Mouse (Mus musculus): ENCODE data around the gene Idh1. TPM values are rescaled to one million over a fixed set of nuclear protein-coding genes. Genes with fewer than 3 reads are reported as not detected.

Gene Idh1
- polyA plus RNA-seq, 1 experiment from 2014 or later, result 180 TPM

DNA sequence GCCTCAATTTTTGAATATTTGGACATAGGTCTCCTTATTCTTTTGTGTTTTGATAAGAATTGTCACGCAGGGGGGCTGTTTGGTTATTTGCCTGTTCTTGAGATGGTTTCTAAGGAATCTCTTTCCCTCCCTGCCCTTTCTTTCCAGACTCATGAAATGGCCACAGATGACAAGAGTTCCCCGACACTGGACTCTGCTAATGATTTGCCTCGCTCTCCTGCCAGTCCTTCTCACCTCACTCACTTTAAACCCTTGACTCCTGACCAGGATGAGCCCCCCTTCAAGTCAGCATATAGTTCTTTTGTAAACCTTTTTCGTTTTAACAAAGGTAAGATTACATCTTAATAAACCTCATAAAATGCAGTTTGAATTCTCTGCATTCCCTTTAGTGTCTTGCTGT, 3.9 kb upstream of the Idh1 start:
- H3K9me3 ChIP-seq, result no peaks in the 10 kb centered on the region
- 83% methylated on average over 4 of the region's 4 CpGs for WGBS
- no peaks in the 10 kb centered on the region for H3K27me3 ChIP-seq
- no peak overlapping the region for H3K9ac ChIP-seq
- peaks cover 13% of the 10 kb centered on the region for H3K36me3 ChIP-seq
- H3K4me3 ChIP-seq, result no peak overlapping the region
- H3K4me1 ChIP-seq, result peaks cover 13% of the 10 kb centered on the region; the same call in 1 of the 2 replicates
- no peak overlapping the region for H3K4me2 ChIP-seq (replicated peaks)
- no peak overlapping the region for H3K27ac ChIP-seq
- ATAC-seq (ENCODE audit: insufficient number of reproducible peaks, insufficient read depth, low FRiP score, low TSS enrichment), result no peak

GRCm38 (mm10) chr1:65187074-65187430, 752 bp upstream of the Idh1 start:
- H3K27ac ChIP-seq, result no peak overlapping the region
- no peaks in the 10 kb centered on the region for H3K9me3 ChIP-seq
- H3K4me1 ChIP-seq, result peaks cover 13% of the 10 kb centered on the region; the same call in 1 of the 2 replicates
- WGBS, result 0% methylated on average over 6 of the region's 6 CpGs
- peak overlapping the region; percentile 93 for H3K4me3 ChIP-seq
- peaks cover 3% of the 10 kb centered on the region; the same call in 1 of the 2 replicates for H3K36me3 ChIP-seq
- ATAC-seq (ENCODE audit: insufficient number of reproducible peaks, insufficient read depth, low FRiP score, low TSS enrichment), result no peak
- H3K4me2 ChIP-seq (replicated peaks), result peak overlapping the region; percentile 79
- H3K27me3 ChIP-seq, result no peaks in the 10 kb centered on the region
- peak overlapping the region; percentile 87 for H3K9ac ChIP-seq

DNA sequence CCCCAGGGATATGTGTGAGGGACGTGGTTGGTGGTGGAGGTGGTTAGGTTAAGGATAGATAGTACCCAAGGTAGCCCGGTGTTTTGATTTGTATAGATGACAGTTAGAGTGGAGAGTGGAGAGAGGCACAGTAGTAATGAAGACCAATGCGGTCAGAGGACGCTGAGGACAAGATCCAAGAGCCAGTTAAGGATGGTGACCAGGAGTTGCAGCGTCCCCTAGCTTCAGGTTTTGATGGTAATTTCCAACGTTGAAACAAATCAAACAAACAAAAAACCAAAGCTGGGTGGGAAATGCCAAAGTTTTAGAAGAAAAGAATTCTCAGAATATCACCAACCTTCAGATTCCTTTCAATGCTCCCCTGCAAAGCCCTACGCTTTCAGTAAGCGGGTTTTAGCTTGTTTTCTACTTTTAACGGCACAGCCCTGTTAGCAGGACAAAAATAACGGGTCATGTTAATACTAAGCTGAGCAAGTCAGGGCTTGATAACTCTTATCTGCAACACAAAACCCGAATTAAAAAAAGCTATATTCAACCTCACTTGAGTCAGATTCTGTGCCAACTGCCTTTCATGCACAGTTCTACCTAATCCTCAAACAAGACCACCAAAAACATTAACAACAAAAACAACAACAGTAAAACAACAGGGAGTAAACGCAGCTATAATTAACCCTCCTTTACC, 635 bp downstream of the Idh1 start:
- peak; percentile 23; the same call in 1 of the 2 replicates for ATAC-seq (ENCODE audit: insufficient number of reproducible peaks, insufficient read depth, low FRiP score, low TSS enrichment)
- peak overlapping the region; percentile 93 for H3K4me3 ChIP-seq

DNA sequence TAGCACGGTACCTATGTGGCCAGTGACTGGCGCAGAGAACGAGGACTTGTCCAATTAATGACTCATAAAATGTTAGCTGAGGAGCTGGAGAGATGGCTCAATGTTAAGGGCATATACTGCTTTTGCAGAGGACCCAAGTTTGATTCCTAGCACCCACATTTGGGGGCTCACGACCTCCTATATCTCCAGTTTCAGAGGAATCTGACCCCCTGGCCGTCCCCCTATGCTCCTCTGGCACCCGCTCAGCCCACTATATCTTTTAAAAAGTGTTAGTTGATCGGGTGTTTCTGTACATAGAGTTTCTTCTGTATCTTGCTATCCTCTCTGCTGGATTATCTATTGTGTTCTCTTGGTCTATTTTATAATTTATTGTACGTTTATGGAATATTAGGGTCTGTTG, 1.3 kb downstream of the Idh1 start:
- Histone ChIP-seq H3K36me3 (no peaks in the 10 kb centered on the region), H3K27ac (no peak overlapping the region), H3K4me3 (no peak overlapping the region), H3K4me1 (peaks cover 13% of the 10 kb centered on the region; the same call in 1 of the 2 replicates), H3K9me3 (no peaks in the 10 kb centered on the region), H3K4me2 (replicated peaks) (no peak overlapping the region), H3K9ac (no peak overlapping the region), H3K27me3 (no peaks in the 10 kb centered on the region)
- ATAC-seq (ENCODE audit: insufficient number of reproducible peaks, insufficient read depth, low FRiP score, low TSS enrichment), result no peak
- WGBS, result 87% methylated on average over 8 of the region's 8 CpGs

More for the DNA sequence above, 635 bp downstream of the Idh1 start:
- peak overlapping the region; percentile 79 for H3K4me2 ChIP-seq (replicated peaks)
- WGBS, result 28% methylated on average over 12 of the region's 12 CpGs
- H3K27me3 ChIP-seq, result no peaks in the 10 kb centered on the region
- H3K36me3 ChIP-seq, result no peaks in the 10 kb centered on the region
- peak overlapping the region; percentile 38 for H3K9ac ChIP-seq
- no peaks in the 10 kb centered on the region for H3K9me3 ChIP-seq
- peaks cover 13% of the 10 kb centered on the region; the same call in 1 of the 2 replicates for H3K4me1 ChIP-seq
- H3K27ac ChIP-seq, result peak overlapping the region; percentile 57; the same call in 1 of the 2 replicates

DNA sequence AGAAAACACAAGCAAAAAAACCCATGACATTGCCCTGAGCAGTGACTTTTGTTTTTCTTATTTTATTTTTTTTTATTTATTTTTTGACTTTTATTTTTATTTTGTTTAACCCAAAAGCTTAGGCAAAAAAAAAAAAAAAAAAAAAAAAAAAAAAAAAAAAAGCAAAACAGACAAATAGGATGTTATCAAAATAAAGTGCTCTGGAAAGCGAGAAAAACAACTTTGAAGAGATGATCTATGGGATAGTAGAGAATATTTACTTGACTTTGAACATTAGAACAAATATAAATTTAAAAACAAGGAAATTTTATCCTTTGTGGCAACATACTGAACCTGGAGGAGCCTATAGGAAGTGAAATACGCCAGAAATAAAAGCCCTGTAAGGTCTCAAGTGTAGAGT, 2.3 kb downstream of the Idh1 start:
- WGBS, result 79% methylated on average over 2 of the region's 2 CpGs
- ATAC-seq (ENCODE audit: insufficient number of reproducible peaks, insufficient read depth, low FRiP score, low TSS enrichment), result no peak
- H3K4me1 ChIP-seq, result peaks cover 13% of the 10 kb centered on the region; the same call in 1 of the 2 replicates

GRCm38 (mm10) chr1:65181459-65181858, 4.8 kb downstream of the Idh1 start:
- H3K4me2 ChIP-seq (replicated peaks), result no peak overlapping the region
- H3K4me3 ChIP-seq, result no peak overlapping the region
- no peaks in the 10 kb centered on the region for H3K27me3 ChIP-seq
- no peaks in the 10 kb centered on the region for H3K9me3 ChIP-seq
- peaks cover 13% of the 10 kb centered on the region; the same call in 1 of the 2 replicates for H3K4me1 ChIP-seq
- H3K27ac ChIP-seq, result no peak overlapping the region
- ATAC-seq (ENCODE audit: insufficient number of reproducible peaks, insufficient read depth, low FRiP score, low TSS enrichment), result no peak
- H3K36me3 ChIP-seq, result no peaks in the 10 kb centered on the region
- 88% methylated on average over 5 of the region's 5 CpGs for WGBS
- no peak overlapping the region for H3K9ac ChIP-seq

More for the DNA sequence above, 2.3 kb downstream of the Idh1 start:
- Histone ChIP-seq H3K4me2 (replicated peaks) (no peak overlapping the region), H3K27ac (no peak overlapping the region), H3K4me3 (no peak overlapping the region), H3K36me3 (no peaks in the 10 kb centered on the region), H3K9me3 (no peaks in the 10 kb centered on the region), H3K9ac (no peak overlapping the region), H3K27me3 (no peaks in the 10 kb centered on the region)

GRCm38 (mm10) chr1:65179634-65180249, 6.6 kb downstream of the Idh1 start:
- H3K4me1 ChIP-seq, result peaks cover 16% of the 10 kb centered on the region
- H3K36me3 ChIP-seq, result peaks cover under 1% of the 10 kb centered on the region; the same call in 1 of the 2 replicates
- peak overlapping the region; percentile 68 for H3K4me3 ChIP-seq
- peak overlapping the region; percentile 91; the same call in 1 of the 2 replicates for H3K27ac ChIP-seq
- H3K9ac ChIP-seq, result peak overlapping the region; percentile 65
- no peak for ATAC-seq (ENCODE audit: insufficient number of reproducible peaks, insufficient read depth, low FRiP score, low TSS enrichment)
- 5% methylated on average over 11 of the region's 11 CpGs for WGBS
- H3K4me2 ChIP-seq (replicated peaks), result peak overlapping the region; percentile 66
- H3K9me3 ChIP-seq, result no peaks in the 10 kb centered on the region
- H3K27me3 ChIP-seq, result no peaks in the 10 kb centered on the region

- H3K9me3 ChIP-seq, result no peaks in the 10 kb centered on the region
- peak overlapping the region; percentile 65 for H3K9ac ChIP-seq
- WGBS, result under 1% methylated on average over 39 of the region's 39 CpGs
- no peaks in the 10 kb centered on the region for H3K27me3 ChIP-seq
- H3K4me3 ChIP-seq, result peak overlapping the region; percentile 68
- peak overlapping the region; percentile 91 for H3K27ac ChIP-seq
- ATAC-seq (ENCODE audit: insufficient number of reproducible peaks, insufficient read depth, low FRiP score, low TSS enrichment), result peak; percentile 92
- peak overlapping the region; percentile 66 for H3K4me2 ChIP-seq (replicated peaks)
- H3K4me1 ChIP-seq, result peaks cover 16% of the 10 kb centered on the region
- H3K36me3 ChIP-seq, result peaks cover 8% of the 10 kb centered on the region; the same call in 1 of the 2 replicates
Measured at GRCm38 (mm10) chr1:65178902-65179432, 7.3 kb downstream of the Idh1 start.

GRCm38 (mm10) chr1:65178126-65178901, 8.0 kb downstream of the Idh1 start:
- Histone ChIP-seq H3K36me3 (peaks cover 13% of the 10 kb centered on the region; the same call in 1 of the 2 replicates), H3K4me1 (peaks cover 16% of the 10 kb centered on the region), H3K4me3 (peak overlapping the region; percentile 68), H3K27me3 (no peaks in the 10 kb centered on the region), H3K4me2 (replicated peaks) (peak overlapping the region; percentile 66), H3K9me3 (no peaks in the 10 kb centered on the region), H3K9ac (peak overlapping the region; percentile 65), H3K27ac (peak overlapping the region; percentile 91)
- ATAC-seq (ENCODE audit: insufficient number of reproducible peaks, insufficient read depth, low FRiP score, low TSS enrichment), result peak; percentile 83
- WGBS, result 4% methylated on average over 27 of the region's 27 CpGs

DNA sequence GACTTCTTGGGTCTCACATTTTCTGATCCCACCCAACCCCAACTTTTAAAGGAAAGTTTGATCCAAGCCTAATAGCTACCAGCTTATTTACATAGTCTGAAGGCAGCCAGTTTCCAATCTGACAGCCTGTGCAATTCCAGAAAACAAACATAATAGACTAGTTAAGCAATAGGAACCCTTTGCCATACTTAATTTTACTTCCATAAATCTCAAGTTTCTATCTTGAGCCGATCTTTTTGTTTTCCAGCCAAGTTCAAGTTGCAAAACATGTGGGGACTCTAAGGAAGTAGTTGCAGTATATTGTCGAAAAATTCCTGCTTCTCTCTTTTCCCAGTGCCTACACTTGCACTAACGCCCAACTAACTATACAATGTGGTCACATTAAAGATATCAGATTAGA, 8.8 kb downstream of the Idh1 start:
- Histone ChIP-seq H3K9ac (0 out of 2 replicates have a peak overlapping the region, but pooled peaks have one; percentile 34), H3K27me3 (no peaks in the 10 kb centered on the region), H3K27ac (no peak overlapping the region), H3K4me2 (replicated peaks) (peak overlapping the region; percentile 66), H3K4me1 (peaks cover 16% of the 10 kb centered on the region), H3K9me3 (no peaks in the 10 kb centered on the region), H3K4me3 (peak overlapping the region; percentile 68), H3K36me3 (peaks cover 21% of the 10 kb centered on the region)
- WGBS, result 41% methylated on average over 3 of the region's 3 CpGs
- ATAC-seq (ENCODE audit: insufficient number of reproducible peaks, insufficient read depth, low FRiP score, low TSS enrichment), result no peak

DNA sequence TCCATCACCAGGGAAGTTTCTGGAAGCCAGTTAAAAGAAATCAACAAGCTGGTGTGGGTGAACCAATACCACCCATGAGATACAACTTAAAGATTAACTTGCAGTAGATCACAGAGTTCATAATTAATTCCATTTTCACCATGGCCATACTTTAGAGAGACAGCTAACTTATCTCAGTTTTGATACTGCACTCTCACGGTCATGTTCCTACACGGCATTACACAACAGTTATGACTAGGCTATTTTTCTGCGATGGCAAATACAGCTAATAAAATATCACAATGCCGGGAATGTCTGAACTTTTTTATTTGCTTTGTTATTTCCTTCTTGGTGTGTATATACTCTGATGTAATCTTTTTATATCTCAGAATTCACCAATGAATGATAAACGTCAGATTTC, 9.4 kb downstream of the Idh1 start:
- no peaks in the 10 kb centered on the region for H3K27me3 ChIP-seq
- H3K9ac ChIP-seq, result no peak overlapping the region
- no peak overlapping the region for H3K4me3 ChIP-seq
- H3K27ac ChIP-seq, result no peak overlapping the region
- 0 out of 2 replicates have a peak overlapping the region, but pooled peaks have one; percentile 4 for H3K4me2 ChIP-seq (replicated peaks)
- ATAC-seq (ENCODE audit: insufficient number of reproducible peaks, insufficient read depth, low FRiP score, low TSS enrichment), result no peak
- no peaks in the 10 kb centered on the region for H3K9me3 ChIP-seq
- H3K4me1 ChIP-seq, result peaks cover 16% of the 10 kb centered on the region
- WGBS, result 83% methylated on average over 5 of the region's 5 CpGs
- H3K36me3 ChIP-seq, result peaks cover 23% of the 10 kb centered on the region

All from embryonic facial prominence, embryonic 12.5 days (tissue).